Mouse (Mus musculus) bone marrow, adult 2 months (tissue): ENCODE results near the gene Mtr.
"Not testable (repeated sequence)": the region's sequence is repeated elsewhere in the genome, so short reads cannot be mapped to it uniquely, and the experiment has no call there.

Experiments
- CTCF ChIP-seq: fragments of 200-500 bp; IDR thresholded peaks from 2 replicates; pipeline ENCODE4 v1.5.1; 2011; ENCODE audit warnings: low read length, control low read depth; ENCODE audit not compliant: control insufficient read depth, insufficient read depth
- POLR2A ChIP-seq: fragments of 200-500 bp; IDR thresholded peaks from 2 replicates; pipeline ENCODE4 v1.6.1; 2011; ENCODE audit warnings: low read depth, mild to moderate bottlenecking, control low read depth, low read length, borderline replicate concordance; ENCODE audit not compliant: control insufficient read depth

DNA sequence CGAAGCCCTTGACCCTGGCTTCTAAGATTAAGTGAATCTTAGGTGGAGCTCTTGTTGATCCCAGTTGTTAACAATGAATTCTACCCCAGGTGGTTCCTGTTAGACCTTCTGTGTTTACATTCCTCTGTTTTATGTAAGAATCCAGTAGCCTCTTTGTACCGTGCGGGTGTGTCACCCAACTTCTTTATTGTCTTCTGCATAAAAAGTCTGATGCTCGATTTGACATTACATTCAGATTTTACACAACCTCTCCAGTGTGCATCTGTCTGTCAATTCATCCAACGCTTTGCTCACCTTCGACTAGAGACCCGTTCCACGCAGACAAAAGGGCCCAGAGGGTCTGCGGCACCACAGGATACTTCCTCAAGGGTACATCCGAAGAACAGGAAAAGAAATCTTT is 121.5 kb downstream of the Mtr start:
- not testable (repeated sequence) for TF ChIP-seq CTCF, POLR2A
